Mouse (Mus musculus): ENCODE measurements around the gene 9230112D13Rik. TPM values are rescaled to one million over a fixed set of nuclear protein-coding genes. Genes with fewer than 3 reads are reported as not detected.
A peak's percentile ranks its signal among the peaks of the same experiment; 100 is the strongest.

The 9230112D13Rik gene
- polyA plus RNA-seq, 1 experiment from 2014 or later: not detected

DNA sequence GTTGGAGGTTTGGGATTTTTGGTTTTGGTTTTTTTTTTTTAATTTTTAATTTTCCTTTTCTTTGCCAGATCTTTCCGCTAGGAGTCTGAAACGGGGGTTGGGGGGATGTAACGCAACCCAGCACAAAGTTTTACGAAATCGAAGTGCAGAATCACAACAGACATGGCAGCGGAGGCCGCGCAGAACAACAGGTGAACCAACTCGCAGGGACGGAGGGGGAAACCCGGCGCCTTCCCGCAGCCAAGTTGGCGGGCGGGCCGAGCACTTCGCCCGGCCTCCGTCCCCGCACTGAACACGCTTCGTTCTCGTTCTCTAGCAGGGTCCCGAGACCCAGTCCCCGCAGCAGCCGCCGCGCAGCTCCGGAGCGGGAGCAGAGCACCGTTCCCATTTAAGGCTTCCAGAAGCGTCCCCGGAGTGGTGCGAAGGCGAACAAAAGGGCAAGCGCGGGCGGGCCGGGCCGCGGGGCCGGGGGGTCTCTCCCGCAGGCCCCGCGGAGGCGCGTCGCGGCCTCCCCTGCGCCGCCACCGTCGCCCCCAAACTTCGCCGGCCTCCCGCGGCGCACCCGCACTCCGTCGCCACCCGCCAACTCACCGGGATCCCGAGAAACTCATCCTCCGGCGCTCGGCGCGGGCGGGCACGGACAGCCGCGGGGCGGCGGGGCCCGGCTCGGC is 20.7 kb downstream of the 9230112D13Rik start:
- H3K4me3 ChIP-seq (ENCODE audit: low read depth, low read length): peak overlapping the region; percentile 95
- no peaks in the 10 kb centered on the region for H3K9me3 ChIP-seq (replicated peaks; ENCODE audit: control insufficient read depth, low read length)
- under 1% methylated on average over 62 of the region's 77 CpGs for WGBS (ENCODE audit: insufficient replicate concordance)
- peak overlapping the region; percentile 99 for H3K27ac ChIP-seq (ENCODE audit: low read depth, low read length)
- H3K27me3 ChIP-seq (ENCODE audit: control insufficient read depth, insufficient read depth, low read length): no peaks in the 10 kb centered on the region
- ATAC-seq (replicated peaks; ENCODE audit: insufficient number of reproducible peaks, low FRiP score, low TSS enrichment): peak; percentile 0; the same call in 1 of the 2 replicates
- H3K4me1 ChIP-seq (ENCODE audit: control insufficient read depth, insufficient read depth, low read length): peaks cover 49% of the 10 kb centered on the region
- no peaks in the 10 kb centered on the region for H3K36me3 ChIP-seq (ENCODE audit: control insufficient read depth, insufficient read depth, low read length)
- H3K4me2 ChIP-seq: peak overlapping the region; percentile 72
- peak overlapping the region; percentile 100 for H3K9ac ChIP-seq (ENCODE audit: low read depth, low read length)

DNA sequence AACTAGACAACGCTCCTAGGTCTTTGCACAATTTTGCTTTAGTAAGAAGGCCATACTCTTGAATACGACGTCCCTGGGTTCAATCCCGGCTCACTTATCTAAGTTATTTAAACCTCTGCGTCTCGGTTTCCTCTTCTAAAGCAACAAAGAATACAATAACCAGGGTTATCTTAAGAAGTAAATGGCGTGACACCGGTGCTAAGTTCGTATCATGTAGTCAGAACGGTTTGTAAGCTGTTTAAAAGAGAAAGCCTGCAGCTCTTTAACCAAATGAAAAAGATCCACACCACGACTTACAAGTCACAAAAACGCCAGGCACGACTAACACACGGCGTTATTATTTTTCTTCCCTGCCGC is 21.2 kb downstream of the 9230112D13Rik start:
- H3K9me3 ChIP-seq (replicated peaks; ENCODE audit: control insufficient read depth, low read length): no peaks in the 10 kb centered on the region
- no peaks in the 10 kb centered on the region for H3K36me3 ChIP-seq (ENCODE audit: control insufficient read depth, insufficient read depth, low read length)
- ATAC-seq (replicated peaks; ENCODE audit: insufficient number of reproducible peaks, low FRiP score, low TSS enrichment): no peak
- H3K4me2 ChIP-seq: peak overlapping the region; percentile 72
- peak overlapping the region; percentile 95 for H3K4me3 ChIP-seq (ENCODE audit: low read depth, low read length)
- H3K9ac ChIP-seq (ENCODE audit: low read depth, low read length): peak overlapping the region; percentile 100
- peak overlapping the region; percentile 99 for H3K27ac ChIP-seq (ENCODE audit: low read depth, low read length)
- no peaks in the 10 kb centered on the region for H3K27me3 ChIP-seq (ENCODE audit: control insufficient read depth, insufficient read depth, low read length)
- peaks cover 50% of the 10 kb centered on the region for H3K4me1 ChIP-seq (ENCODE audit: control insufficient read depth, insufficient read depth, low read length)
- WGBS (ENCODE audit: insufficient replicate concordance): under 1% methylated on average over 16 of the region's 16 CpGs

DNA sequence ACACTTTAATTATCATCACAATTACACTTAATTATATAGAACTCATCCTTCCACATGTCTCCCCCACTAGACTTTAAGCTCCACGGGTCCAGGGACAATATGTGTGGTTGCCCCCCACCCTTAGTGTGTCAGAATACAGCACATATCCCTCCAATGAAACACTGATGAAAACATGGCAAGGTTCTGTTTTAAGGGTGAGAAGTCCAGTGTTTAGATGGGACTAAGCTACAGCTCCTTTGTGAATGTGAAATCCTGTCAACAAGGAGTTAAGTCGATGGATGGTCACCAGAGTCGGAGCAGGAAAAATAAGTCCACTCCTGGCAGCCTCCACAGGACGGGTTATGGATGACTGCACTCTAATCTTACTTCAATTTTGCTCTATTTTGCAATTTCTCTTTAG is 22.3 kb downstream of the 9230112D13Rik start:
- 8% methylated on average over 4 of the region's 4 CpGs for WGBS (ENCODE audit: insufficient replicate concordance)
- H3K27ac ChIP-seq (ENCODE audit: low read depth, low read length): no peak overlapping the region
- no peak for ATAC-seq (replicated peaks; ENCODE audit: insufficient number of reproducible peaks, low FRiP score, low TSS enrichment)
- no peaks in the 10 kb centered on the region for H3K36me3 ChIP-seq (ENCODE audit: control insufficient read depth, insufficient read depth, low read length)
- peak overlapping the region; percentile 72 for H3K4me2 ChIP-seq
- H3K4me1 ChIP-seq (ENCODE audit: control insufficient read depth, insufficient read depth, low read length): peaks cover 54% of the 10 kb centered on the region
- H3K9ac ChIP-seq (ENCODE audit: low read depth, low read length): no peak overlapping the region
- H3K27me3 ChIP-seq (ENCODE audit: control insufficient read depth, insufficient read depth, low read length): no peaks in the 10 kb centered on the region
- no peaks in the 10 kb centered on the region for H3K9me3 ChIP-seq (replicated peaks; ENCODE audit: control insufficient read depth, low read length)
- H3K4me3 ChIP-seq (ENCODE audit: low read depth, low read length): peak overlapping the region; percentile 95

DNA sequence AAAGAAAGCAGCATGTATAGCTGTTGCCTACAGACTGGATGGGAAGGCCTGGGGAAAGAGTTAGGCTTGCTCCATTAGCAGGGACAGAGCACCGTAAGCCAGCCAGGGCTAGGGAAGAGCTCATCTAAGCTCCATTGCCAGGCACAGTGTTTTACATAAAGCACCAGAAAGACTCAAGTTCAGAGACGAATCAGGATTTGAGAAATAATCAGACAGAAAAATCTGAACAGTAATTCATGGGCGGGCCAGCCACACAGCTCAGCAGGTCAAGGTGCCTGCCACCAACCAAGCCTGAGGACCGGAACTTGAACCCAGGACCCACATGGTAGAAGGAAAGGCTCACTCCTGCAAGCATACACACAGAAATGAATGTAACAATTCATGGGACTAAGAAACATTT is 22.9 kb downstream of the 9230112D13Rik start:
- Histone ChIP-seq H3K27ac (ENCODE audit: low read depth, low read length) (no peak overlapping the region), H3K9ac (ENCODE audit: low read depth, low read length) (0 out of 2 replicates have a peak overlapping the region, but pooled peaks have one; percentile 2), H3K27me3 (ENCODE audit: control insufficient read depth, insufficient read depth, low read length) (no peaks in the 10 kb centered on the region), H3K9me3 (replicated peaks; ENCODE audit: control insufficient read depth, low read length) (no peaks in the 10 kb centered on the region), H3K4me3 (ENCODE audit: low read depth, low read length) (peak overlapping the region; percentile 95), H3K4me2 (peak overlapping the region; percentile 72), H3K4me1 (ENCODE audit: control insufficient read depth, insufficient read depth, low read length) (peaks cover 51% of the 10 kb centered on the region), H3K36me3 (ENCODE audit: control insufficient read depth, insufficient read depth, low read length) (no peaks in the 10 kb centered on the region)
- ATAC-seq (replicated peaks; ENCODE audit: insufficient number of reproducible peaks, low FRiP score, low TSS enrichment): no peak
- WGBS (ENCODE audit: insufficient replicate concordance): 59% methylated on average over 4 of the region's 4 CpGs

DNA sequence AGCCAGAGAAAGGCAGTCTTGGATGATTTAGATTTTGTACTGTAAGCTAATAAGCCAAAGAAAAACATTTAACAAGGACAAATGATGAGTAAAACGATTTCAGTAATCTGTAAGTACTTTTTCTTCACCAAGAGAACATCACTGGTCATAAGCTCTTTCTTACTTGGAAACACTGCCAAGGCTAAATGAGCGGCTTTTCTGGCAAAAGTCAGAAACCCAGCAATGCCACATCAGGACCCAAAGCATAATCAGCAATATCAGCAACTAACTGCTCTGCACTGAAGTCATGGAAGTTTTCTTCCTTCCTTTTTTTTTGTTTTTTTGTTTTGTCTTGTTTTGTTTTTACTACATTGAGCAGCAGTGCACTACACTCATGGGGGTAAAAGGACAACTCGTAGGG is 25.3 kb downstream of the 9230112D13Rik start:
- no peak overlapping the region for H3K4me3 ChIP-seq (ENCODE audit: low read depth, low read length)
- H3K9me3 ChIP-seq (replicated peaks; ENCODE audit: control insufficient read depth, low read length): no peaks in the 10 kb centered on the region
- H3K9ac ChIP-seq (ENCODE audit: low read depth, low read length): no peak overlapping the region
- H3K4me2 ChIP-seq: no peak overlapping the region
- H3K27ac ChIP-seq (ENCODE audit: low read depth, low read length): no peak overlapping the region
- no peak for ATAC-seq (replicated peaks; ENCODE audit: insufficient number of reproducible peaks, low FRiP score, low TSS enrichment)
- no peaks in the 10 kb centered on the region for H3K36me3 ChIP-seq (ENCODE audit: control insufficient read depth, insufficient read depth, low read length)
- H3K4me1 ChIP-seq (ENCODE audit: control insufficient read depth, insufficient read depth, low read length): peaks cover 45% of the 10 kb centered on the region
- 72% methylated on average over 3 of the region's 3 CpGs for WGBS (ENCODE audit: insufficient replicate concordance)
- H3K27me3 ChIP-seq (ENCODE audit: control insufficient read depth, insufficient read depth, low read length): no peaks in the 10 kb centered on the region

DNA sequence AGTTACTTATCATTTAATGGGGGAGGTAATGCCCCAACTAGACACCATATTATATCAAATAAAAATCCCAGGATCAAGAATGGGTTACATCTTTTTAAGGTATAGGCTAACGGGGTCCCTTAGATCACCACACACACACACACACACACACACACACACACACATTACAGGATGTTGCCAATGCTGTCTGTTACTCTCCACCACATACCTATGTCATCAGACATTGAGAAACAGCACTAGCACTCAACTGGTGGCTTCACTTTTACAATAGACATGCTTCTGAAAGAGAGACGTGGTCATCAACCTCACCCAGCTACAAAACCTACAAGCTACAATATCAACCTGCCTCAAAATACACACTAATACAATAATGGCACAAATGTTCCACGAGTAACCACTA is 28.9 kb downstream of the 9230112D13Rik start:
- no peak for ATAC-seq (replicated peaks; ENCODE audit: insufficient number of reproducible peaks, low FRiP score, low TSS enrichment)
- Histone ChIP-seq H3K4me1 (ENCODE audit: control insufficient read depth, insufficient read depth, low read length) (peaks cover 39% of the 10 kb centered on the region), H3K36me3 (ENCODE audit: control insufficient read depth, insufficient read depth, low read length) (no peaks in the 10 kb centered on the region), H3K27ac (ENCODE audit: low read depth, low read length) (no peak overlapping the region), H3K9ac (ENCODE audit: low read depth, low read length) (no peak overlapping the region), H3K27me3 (ENCODE audit: control insufficient read depth, insufficient read depth, low read length) (no peaks in the 10 kb centered on the region), H3K4me3 (ENCODE audit: low read depth, low read length) (no peak overlapping the region), H3K4me2 (no peak overlapping the region), H3K9me3 (replicated peaks; ENCODE audit: control insufficient read depth, low read length) (no peaks in the 10 kb centered on the region)
- WGBS (ENCODE audit: insufficient replicate concordance): 88% methylated on average over 3 of the region's 3 CpGs

DNA sequence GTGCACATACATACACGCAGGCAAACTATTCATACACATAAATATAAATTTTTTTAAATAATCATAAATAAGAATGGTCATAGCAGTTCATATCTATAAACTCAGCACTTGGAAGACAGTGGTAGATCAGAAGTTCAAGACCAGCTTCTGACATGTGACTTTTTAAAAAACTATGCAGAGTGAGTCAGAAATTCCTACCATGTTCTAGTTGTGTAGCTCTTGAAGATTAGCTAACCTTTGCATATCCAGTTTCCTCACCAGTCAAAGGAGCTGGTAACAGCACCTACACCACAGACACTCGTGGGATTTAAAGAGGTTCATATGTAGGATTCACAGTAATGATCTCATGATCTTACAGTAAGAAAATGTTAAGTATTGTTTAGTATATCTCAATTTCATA is 29.9 kb downstream of the 9230112D13Rik start:
- H3K36me3 ChIP-seq (ENCODE audit: control insufficient read depth, insufficient read depth, low read length): no peaks in the 10 kb centered on the region
- peaks cover 35% of the 10 kb centered on the region for H3K4me1 ChIP-seq (ENCODE audit: control insufficient read depth, insufficient read depth, low read length)
- H3K27ac ChIP-seq (ENCODE audit: low read depth, low read length): no peak overlapping the region
- no peaks in the 10 kb centered on the region for H3K27me3 ChIP-seq (ENCODE audit: control insufficient read depth, insufficient read depth, low read length)
- H3K4me2 ChIP-seq: no peak overlapping the region
- 85% methylated on average over 2 of the region's 2 CpGs for WGBS (ENCODE audit: insufficient replicate concordance)
- no peak for ATAC-seq (replicated peaks; ENCODE audit: insufficient number of reproducible peaks, low FRiP score, low TSS enrichment)
- H3K4me3 ChIP-seq (ENCODE audit: low read depth, low read length): no peak overlapping the region
- no peak overlapping the region for H3K9ac ChIP-seq (ENCODE audit: low read depth, low read length)
- no peaks in the 10 kb centered on the region for H3K9me3 ChIP-seq (replicated peaks; ENCODE audit: control insufficient read depth, low read length)

DNA sequence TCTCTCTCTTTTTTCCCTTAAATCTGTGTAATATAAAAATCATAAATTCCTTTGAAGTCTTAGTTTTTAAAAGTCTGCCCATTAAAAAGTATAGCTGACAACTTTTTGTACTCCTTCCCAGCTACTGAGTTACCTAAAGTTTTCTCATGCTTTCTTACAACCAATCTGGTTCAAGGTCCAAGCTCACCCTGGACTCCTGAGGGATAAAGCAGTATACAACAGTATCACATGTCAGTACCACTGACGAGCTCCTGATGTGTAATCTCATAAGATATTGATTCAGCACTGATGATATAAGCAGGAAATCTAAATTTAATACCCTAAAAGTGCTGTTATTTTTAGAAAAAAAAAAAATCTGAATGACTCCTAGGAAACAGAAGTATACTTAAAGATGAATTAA is 31.6 kb downstream of the 9230112D13Rik start:
- Histone ChIP-seq H3K4me2 (no peak overlapping the region), H3K4me3 (ENCODE audit: low read depth, low read length) (no peak overlapping the region), H3K9me3 (replicated peaks; ENCODE audit: control insufficient read depth, low read length) (no peaks in the 10 kb centered on the region), H3K4me1 (ENCODE audit: control insufficient read depth, insufficient read depth, low read length) (peaks cover 26% of the 10 kb centered on the region), H3K36me3 (ENCODE audit: control insufficient read depth, insufficient read depth, low read length) (no peaks in the 10 kb centered on the region), H3K27me3 (ENCODE audit: control insufficient read depth, insufficient read depth, low read length) (no peaks in the 10 kb centered on the region), H3K27ac (ENCODE audit: low read depth, low read length) (no peak overlapping the region), H3K9ac (ENCODE audit: low read depth, low read length) (no peak overlapping the region)
- no peak for ATAC-seq (replicated peaks; ENCODE audit: insufficient number of reproducible peaks, low FRiP score, low TSS enrichment)
- WGBS (ENCODE audit: insufficient replicate concordance): 72% methylated on average over 1 of the region's 1 CpGs

DNA sequence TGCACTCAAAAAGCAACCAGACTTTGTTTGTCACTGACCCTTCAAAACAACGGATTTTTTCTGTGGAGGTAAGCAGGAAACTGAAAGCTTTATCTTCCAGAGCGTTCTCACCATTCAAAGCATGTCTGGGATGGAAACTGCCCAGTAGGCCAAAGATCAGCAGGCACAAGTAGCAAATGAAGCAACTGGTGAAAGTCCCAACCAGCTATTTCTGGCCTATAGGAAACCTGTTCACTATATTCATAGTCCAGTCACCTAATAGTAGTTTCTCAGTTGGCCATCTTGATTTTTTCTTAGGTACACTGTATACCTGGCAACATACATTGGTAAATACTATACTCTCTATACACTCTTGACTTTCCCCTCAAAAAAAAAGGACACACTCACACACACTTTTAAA is 32.7 kb downstream of the 9230112D13Rik start:
- no peak overlapping the region for H3K9ac ChIP-seq (ENCODE audit: low read depth, low read length)
- H3K4me1 ChIP-seq (ENCODE audit: control insufficient read depth, insufficient read depth, low read length): peaks cover 27% of the 10 kb centered on the region
- H3K27me3 ChIP-seq (ENCODE audit: control insufficient read depth, insufficient read depth, low read length): no peaks in the 10 kb centered on the region
- no peaks in the 10 kb centered on the region for H3K9me3 ChIP-seq (replicated peaks; ENCODE audit: control insufficient read depth, low read length)
- no peak overlapping the region for H3K4me3 ChIP-seq (ENCODE audit: low read depth, low read length)
- ATAC-seq (replicated peaks; ENCODE audit: insufficient number of reproducible peaks, low FRiP score, low TSS enrichment): no peak
- 20% methylated on average over 2 of the region's 2 CpGs for WGBS (ENCODE audit: insufficient replicate concordance)
- H3K27ac ChIP-seq (ENCODE audit: low read depth, low read length): no peak overlapping the region
- no peak overlapping the region for H3K4me2 ChIP-seq
- H3K36me3 ChIP-seq (ENCODE audit: control insufficient read depth, insufficient read depth, low read length): no peaks in the 10 kb centered on the region

Data from heart, embryonic 11.5 days (tissue).